Mouse (Mus musculus): ENCODE data around the gene Abi3. TPM values are rescaled to one million over a fixed set of nuclear protein-coding genes. Genes with fewer than 3 reads are reported as not detected.

The Abi3 gene
- polyA plus RNA-seq, 1 experiment from 2014 or later = 1.5 TPM

DNA sequence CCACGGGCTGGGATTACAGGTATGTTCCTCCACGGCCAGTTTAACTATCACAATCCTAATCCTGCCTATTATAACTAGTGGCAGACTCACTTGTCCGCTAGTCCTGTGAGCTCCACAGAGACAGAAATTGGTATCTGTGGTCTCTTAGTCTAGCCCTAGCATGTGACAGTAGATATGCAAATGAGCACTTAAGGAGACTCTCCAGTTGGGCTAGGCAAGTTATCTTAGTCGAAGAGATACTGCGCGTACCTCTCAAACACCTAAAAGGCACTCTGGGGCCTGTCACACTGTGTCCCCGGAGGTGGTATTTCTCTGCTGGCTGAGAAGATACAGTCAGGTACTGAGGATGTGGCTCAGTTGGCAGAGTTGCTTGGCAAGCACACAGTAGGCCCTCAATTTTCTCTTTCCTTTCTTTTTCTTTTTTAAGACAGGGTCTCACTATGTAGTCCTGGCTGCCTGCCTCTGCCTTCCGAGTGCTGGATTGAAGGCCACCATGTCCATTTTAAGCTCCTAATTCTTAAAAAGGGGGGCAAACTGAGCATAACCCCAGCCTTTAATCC, 49.2 kb downstream of the Abi3 start:
- H3K4me1 ChIP-seq = peaks cover 11% of the 10 kb centered on the region
- 92% methylated on average over 8 of the region's 8 CpGs for WGBS
- no peak overlapping the region for H3K4me2 ChIP-seq
- H3K9me3 ChIP-seq (replicated peaks) = no peaks in the 10 kb centered on the region
- peaks cover 24% of the 10 kb centered on the region for H3K27me3 ChIP-seq
- ATAC-seq = no peak
- H3K27ac ChIP-seq = no peak overlapping the region
- no peak overlapping the region for H3K9ac ChIP-seq
- no peak overlapping the region for H3K4me3 ChIP-seq
- H3K36me3 ChIP-seq (ENCODE audit: poor library complexity, severe bottlenecking) = no peaks in the 10 kb centered on the region

- H3K27ac ChIP-seq = no peak overlapping the region
- peaks cover 8% of the 10 kb centered on the region for H3K4me1 ChIP-seq
- no peaks in the 10 kb centered on the region for H3K9me3 ChIP-seq (replicated peaks)
- 82% methylated on average over 13 of the region's 13 CpGs for WGBS
- H3K27me3 ChIP-seq = peaks cover 14% of the 10 kb centered on the region
- no peaks in the 10 kb centered on the region for H3K36me3 ChIP-seq (ENCODE audit: poor library complexity, severe bottlenecking)
- H3K9ac ChIP-seq = no peak overlapping the region
- H3K4me2 ChIP-seq = no peak overlapping the region
- ATAC-seq = no peak
- H3K4me3 ChIP-seq = no peak overlapping the region
These were observed 50.5 kb downstream of the Abi3 start for GRCm38 (mm10) chr11:95791787-95792186.

DNA sequence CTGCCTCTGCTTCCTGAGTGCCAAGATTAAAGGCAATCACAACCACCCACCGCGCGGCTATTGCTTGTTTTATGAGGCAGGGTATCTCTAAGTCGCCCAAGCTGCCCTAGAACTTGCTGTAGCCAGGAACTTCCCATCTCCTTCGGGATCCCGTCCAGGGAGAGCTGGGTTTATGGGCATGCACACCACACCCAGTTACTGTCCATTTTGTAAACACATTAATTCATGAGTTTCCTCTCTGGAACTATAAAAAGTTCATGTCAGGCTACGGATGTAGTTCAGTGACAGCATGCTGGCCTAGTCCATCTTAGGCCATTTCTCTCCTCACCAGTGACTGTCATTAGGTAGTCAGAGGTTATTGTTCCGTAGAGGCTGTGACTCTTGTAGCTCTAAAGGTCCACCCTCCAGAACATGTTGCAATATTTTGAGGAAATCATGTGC, 52.8 kb downstream of the Abi3 start:
- Histone ChIP-seq H3K27me3 (no peaks in the 10 kb centered on the region), H3K4me3 (no peak overlapping the region), H3K4me2 (no peak overlapping the region), H3K9me3 (replicated peaks) (no peaks in the 10 kb centered on the region), H3K36me3 (ENCODE audit: poor library complexity, severe bottlenecking) (no peaks in the 10 kb centered on the region), H3K9ac (no peak overlapping the region), H3K27ac (no peak overlapping the region), H3K4me1 (no peaks in the 10 kb centered on the region)
- WGBS = 91% methylated on average over 8 of the region's 8 CpGs
- no peak for ATAC-seq

GRCm38 (mm10) chr11:95786511-95786910, 55.8 kb downstream of the Abi3 start:
- Histone ChIP-seq H3K4me1 (no peaks in the 10 kb centered on the region), H3K4me3 (no peak overlapping the region), H3K27me3 (no peaks in the 10 kb centered on the region), H3K27ac (no peak overlapping the region), H3K36me3 (ENCODE audit: poor library complexity, severe bottlenecking) (no peaks in the 10 kb centered on the region), H3K4me2 (no peak overlapping the region), H3K9me3 (replicated peaks) (no peaks in the 10 kb centered on the region), H3K9ac (no peak overlapping the region)
- ATAC-seq = no peak
- WGBS = 85% methylated on average over 6 of the region's 6 CpGs

DNA sequence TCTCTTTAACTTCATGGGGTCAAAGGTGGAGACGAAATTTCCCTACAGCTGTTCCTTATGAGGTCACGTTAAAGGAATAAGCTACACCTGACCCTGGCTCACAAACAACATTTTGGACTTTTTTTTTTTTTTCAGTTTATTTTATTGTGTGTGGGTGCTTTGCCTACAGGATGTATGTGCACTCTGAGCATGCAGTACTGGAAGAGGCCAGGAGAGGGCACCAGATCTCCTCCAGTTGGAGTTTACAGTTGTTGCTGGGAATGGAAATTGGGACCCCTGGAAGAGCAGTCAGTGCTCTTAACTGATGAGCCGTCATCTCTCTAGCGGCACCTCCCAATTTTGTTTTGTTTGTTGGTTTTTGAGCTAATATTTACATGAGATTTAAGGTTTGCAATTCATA, 56.6 kb downstream of the Abi3 start:
- ATAC-seq = no peak
- Histone ChIP-seq H3K9me3 (replicated peaks) (no peaks in the 10 kb centered on the region), H3K9ac (no peak overlapping the region), H3K4me2 (no peak overlapping the region), H3K4me3 (no peak overlapping the region), H3K27ac (no peak overlapping the region), H3K4me1 (no peaks in the 10 kb centered on the region), H3K36me3 (ENCODE audit: poor library complexity, severe bottlenecking) (no peaks in the 10 kb centered on the region), H3K27me3 (no peaks in the 10 kb centered on the region)
- 91% methylated on average over 4 of the region's 4 CpGs for WGBS

DNA sequence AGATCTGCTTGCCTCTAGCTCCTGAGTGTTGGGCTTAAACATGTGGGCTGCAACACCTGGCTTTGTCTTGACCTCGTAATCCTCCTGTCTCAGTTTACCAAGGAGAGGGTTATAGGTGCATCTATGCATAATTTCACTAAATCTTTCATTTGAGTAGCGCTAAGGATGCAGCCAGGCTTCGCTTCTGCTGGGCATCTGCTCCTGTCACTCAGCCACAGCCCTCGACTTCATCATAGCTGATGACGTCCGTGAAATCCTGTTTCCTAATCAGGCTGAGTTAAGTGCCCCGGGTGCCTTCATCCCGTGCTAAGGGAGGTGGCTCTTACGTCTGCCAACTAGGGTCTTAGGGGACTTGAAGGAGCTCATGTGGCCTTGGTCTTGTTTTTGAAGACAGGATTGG, 58.3 kb downstream of the Abi3 start:
- Histone ChIP-seq H3K36me3 (ENCODE audit: poor library complexity, severe bottlenecking) (no peaks in the 10 kb centered on the region), H3K9me3 (replicated peaks) (no peaks in the 10 kb centered on the region), H3K9ac (no peak overlapping the region), H3K27me3 (no peaks in the 10 kb centered on the region), H3K27ac (no peak overlapping the region), H3K4me1 (no peaks in the 10 kb centered on the region), H3K4me2 (no peak overlapping the region), H3K4me3 (no peak overlapping the region)
- WGBS = 90% methylated on average over 9 of the region's 9 CpGs
- no peak for ATAC-seq

DNA sequence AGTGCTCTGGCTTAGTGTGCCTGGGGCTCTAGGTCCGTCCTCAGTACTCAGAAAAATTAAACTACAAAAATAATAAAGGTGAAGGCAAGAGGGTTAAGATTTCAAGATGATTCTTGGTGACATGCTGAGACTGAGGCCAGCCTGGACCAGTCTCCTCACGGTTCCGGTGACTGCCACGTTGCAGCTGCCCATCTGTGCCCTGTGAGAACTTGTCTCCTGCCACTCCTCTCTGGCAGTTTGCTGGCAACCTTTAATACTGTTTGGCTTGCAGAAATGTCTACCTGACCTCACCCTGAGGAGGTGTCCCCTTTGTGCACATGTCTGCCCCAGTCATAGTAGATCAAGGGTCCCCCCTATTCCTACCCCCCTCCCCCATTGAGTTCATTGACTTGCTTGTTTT, 58.8 kb downstream of the Abi3 start:
- no peak for ATAC-seq
- Histone ChIP-seq H3K36me3 (ENCODE audit: poor library complexity, severe bottlenecking) (no peaks in the 10 kb centered on the region), H3K27ac (no peak overlapping the region), H3K9me3 (replicated peaks) (no peaks in the 10 kb centered on the region), H3K4me2 (no peak overlapping the region), H3K4me3 (no peak overlapping the region), H3K27me3 (no peaks in the 10 kb centered on the region), H3K4me1 (no peaks in the 10 kb centered on the region), H3K9ac (no peak overlapping the region)
- WGBS = 81% methylated on average over 4 of the region's 4 CpGs

DNA sequence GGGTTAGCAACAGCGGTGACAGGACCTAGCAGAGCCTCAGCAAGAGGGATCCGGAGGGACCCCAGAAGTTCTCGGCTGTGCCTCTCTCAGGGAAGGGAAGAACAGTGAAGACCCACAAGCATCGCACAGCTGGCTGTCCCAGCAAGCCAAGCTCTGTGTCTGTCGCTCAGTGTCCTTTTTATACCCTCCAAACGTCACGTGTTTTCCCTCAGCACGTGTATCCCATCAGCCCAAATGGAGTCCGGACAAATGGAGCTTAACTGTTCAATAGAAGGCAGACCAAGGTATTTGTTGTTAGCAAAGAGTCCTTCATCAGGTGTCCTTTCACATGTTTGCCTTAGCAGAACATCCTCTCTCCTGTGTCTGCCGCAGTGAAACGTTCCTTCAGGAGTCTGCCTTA, 60.7 kb downstream of the Abi3 start:
- Histone ChIP-seq H3K4me3 (no peak overlapping the region), H3K4me1 (no peaks in the 10 kb centered on the region), H3K9ac (no peak overlapping the region), H3K27ac (no peak overlapping the region), H3K9me3 (replicated peaks) (no peaks in the 10 kb centered on the region), H3K36me3 (ENCODE audit: poor library complexity, severe bottlenecking) (no peaks in the 10 kb centered on the region), H3K27me3 (no peaks in the 10 kb centered on the region), H3K4me2 (no peak overlapping the region)
- no peak for ATAC-seq
- 82% methylated on average over 11 of the region's 11 CpGs for WGBS

DNA sequence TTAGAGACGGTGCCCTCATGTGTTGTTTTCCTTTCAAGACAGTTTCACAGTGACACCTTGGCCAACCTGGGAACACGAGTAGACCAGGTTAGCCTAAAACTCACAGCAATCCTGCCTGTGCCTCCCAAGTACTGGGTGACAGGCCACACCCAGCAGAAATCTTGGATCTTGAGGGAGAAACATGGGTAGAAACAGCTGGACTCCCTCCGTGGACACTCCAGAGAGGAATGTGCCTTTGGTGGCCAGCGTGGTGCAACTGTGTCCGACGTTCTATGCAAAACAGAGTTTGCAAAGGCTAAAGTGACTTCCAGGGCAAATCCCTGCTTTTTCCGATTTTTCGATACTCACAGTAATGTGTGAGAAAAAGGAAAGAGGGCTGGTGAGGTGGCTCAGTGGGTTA, 61.8 kb downstream of the Abi3 start:
- Histone ChIP-seq H3K4me1 (no peaks in the 10 kb centered on the region), H3K27me3 (no peaks in the 10 kb centered on the region), H3K36me3 (ENCODE audit: poor library complexity, severe bottlenecking) (no peaks in the 10 kb centered on the region), H3K9ac (no peak overlapping the region), H3K4me2 (no peak overlapping the region), H3K4me3 (no peak overlapping the region), H3K9me3 (replicated peaks) (no peaks in the 10 kb centered on the region), H3K27ac (no peak overlapping the region)
- 94% methylated on average over 8 of the region's 8 CpGs for WGBS
- ATAC-seq = no peak

Other genes with a start within 250 kb of the Abi3 start
- gene Phb, start 175.5 kb downstream of the Abi3 start, polyA plus RNA-seq (2015; fragmentation: Nextera tagmentation; extraction: Ambion mirVana) = 187 and 188 TPM in 2 replicates
- 27.9 and 32.2 TPM in 2 replicates for gene Zfp652, start 129.8 kb downstream of the Abi3 start, polyA plus RNA-seq (2015; fragmentation: Nextera tagmentation; extraction: Ambion mirVana)
- 1.4 and 2.0 TPM in 2 replicates for gene B130006D01Rik, start 118.9 kb downstream of the Abi3 start, polyA plus RNA-seq (2015; fragmentation: Nextera tagmentation; extraction: Ambion mirVana)
- not detected in 2 replicates for gene Phospho1, start 18.0 kb downstream of the Abi3 start, polyA plus RNA-seq (2015; fragmentation: Nextera tagmentation; extraction: Ambion mirVana)
- gene Gngt2, start 5.3 kb downstream of the Abi3 start, polyA plus RNA-seq (2015; fragmentation: Nextera tagmentation; extraction: Ambion mirVana) = 1.4 and 2.8 TPM in 2 replicates
- not detected in 2 replicates for gene B4galnt2, start 72.4 kb upstream of the Abi3 start, polyA plus RNA-seq (2015; fragmentation: Nextera tagmentation; extraction: Ambion mirVana)
- 53.4 and 58.0 TPM in 2 replicates for gene Igf2bp1, start 163.5 kb upstream of the Abi3 start, polyA plus RNA-seq (2015; fragmentation: Nextera tagmentation; extraction: Ambion mirVana)
- gene Gip, start 182.1 kb upstream of the Abi3 start, polyA plus RNA-seq (2015; fragmentation: Nextera tagmentation; extraction: Ambion mirVana) = not detected in 2 replicates
- 129 and 132 TPM in 2 replicates for gene Snf8, start 192.4 kb upstream of the Abi3 start, polyA plus RNA-seq (2015; fragmentation: Nextera tagmentation; extraction: Ambion mirVana)
- gene Ube2z, start 222.9 kb upstream of the Abi3 start, polyA plus RNA-seq (2015; fragmentation: Nextera tagmentation; extraction: Ambion mirVana) = 25.8 and 27.7 TPM in 2 replicates
- 421 and 435 TPM in 2 replicates for gene Atp5g1, start 233.2 kb upstream of the Abi3 start, polyA plus RNA-seq (2015; fragmentation: Nextera tagmentation; extraction: Ambion mirVana)